Mouse (Mus musculus): ENCODE results near the gene Tradd. TPM values are rescaled to one million over a fixed set of nuclear protein-coding genes. Genes with fewer than 3 reads are reported as not detected.
A peak's percentile ranks its signal among the peaks of the same experiment; 100 is the strongest.

Gene Tradd
- polyA plus RNA-seq, 1 experiment from 2014 or later, result 24.2 TPM

GRCm38 (mm10) chr8:105224413-105225271, 39.8 kb downstream of the Tradd start, which contains the start of gene D230025D16Rik:
D230025D16Rik (plus strand) TSS chr8:105225145.
- peak within 1 kb of the TSS; percentile 90 for H3K27ac ChIP-seq
- no peaks in the 10 kb centered on the region for H3K36me3 ChIP-seq
- peak within 1 kb of the TSS; percentile 83 for H3K4me3 ChIP-seq (replicated peaks)
- H3K4me2 ChIP-seq, result peak within 1 kb of the TSS; percentile 79
- H3K9ac ChIP-seq, result peak within 1 kb of the TSS; percentile 89
- 2% methylated on average over 34 of the region's 34 CpGs for WGBS
- H3K9me3 ChIP-seq (replicated peaks), result no peaks in the 10 kb centered on the region
- peaks cover 16% of the 10 kb centered on the region for H3K4me1 ChIP-seq
- ATAC-seq (replicated peaks; ENCODE audit: low FRiP score), result peak; percentile 96
- H3K27me3 ChIP-seq, result no peaks in the 10 kb centered on the region

- Histone ChIP-seq H3K9ac (no peak overlapping the region), H3K27me3 (no peaks in the 10 kb centered on the region), H3K9me3 (replicated peaks) (no peaks in the 10 kb centered on the region), H3K27ac (peak overlapping the region; percentile 90; the same call in 1 of the 2 replicates), H3K4me2 (no peak overlapping the region), H3K4me3 (replicated peaks) (no peak overlapping the region), H3K4me1 (peaks cover 16% of the 10 kb centered on the region), H3K36me3 (no peaks in the 10 kb centered on the region)
- no peak for ATAC-seq (replicated peaks; ENCODE audit: low FRiP score)
- WGBS, result 83% methylated on average over 7 of the region's 7 CpGs
Measured at GRCm38 (mm10) chr8:105223850-105224249, 40.6 kb downstream of the Tradd start.

GRCm38 (mm10) chr8:105217926-105218522, 46.4 kb downstream of the Tradd start:
- 79% methylated on average over 5 of the region's 5 CpGs for WGBS
- Histone ChIP-seq H3K4me2 (no peak overlapping the region), H3K9ac (no peak overlapping the region), H3K9me3 (replicated peaks) (no peaks in the 10 kb centered on the region), H3K36me3 (peaks cover 31% of the 10 kb centered on the region), H3K4me1 (no peaks in the 10 kb centered on the region), H3K4me3 (replicated peaks) (no peak overlapping the region), H3K27me3 (no peaks in the 10 kb centered on the region), H3K27ac (no peak overlapping the region)
- no peak for ATAC-seq (replicated peaks; ENCODE audit: low FRiP score)

- H3K4me3 ChIP-seq (replicated peaks), result no peak overlapping the region
- H3K27me3 ChIP-seq, result no peaks in the 10 kb centered on the region
- ATAC-seq (replicated peaks; ENCODE audit: low FRiP score), result no peak
- 87% methylated on average over 5 of the region's 5 CpGs for WGBS
- H3K27ac ChIP-seq, result no peak overlapping the region
- H3K9ac ChIP-seq, result no peak overlapping the region
- H3K9me3 ChIP-seq (replicated peaks), result no peaks in the 10 kb centered on the region
- H3K36me3 ChIP-seq, result peaks cover 54% of the 10 kb centered on the region
- H3K4me2 ChIP-seq, result no peak overlapping the region
- H3K4me1 ChIP-seq, result no peaks in the 10 kb centered on the region
Measured at GRCm38 (mm10) chr8:105214104-105214503, 50.3 kb downstream of the Tradd start.

- no peaks in the 10 kb centered on the region for H3K27me3 ChIP-seq
- 95% methylated on average over 1 of the region's 1 CpGs for WGBS
Measured at GRCm38 (mm10) chr8:105209153-105210110, 55.0 kb downstream of the Tradd start.

More at GRCm38 (mm10) chr8:105209153-105210110, 55.0 kb downstream of the Tradd start:
- no peaks in the 10 kb centered on the region for H3K4me1 ChIP-seq
- no peaks in the 10 kb centered on the region for H3K9me3 ChIP-seq (replicated peaks)
- H3K4me3 ChIP-seq (replicated peaks), result no peak overlapping the region
- no peak for ATAC-seq (replicated peaks; ENCODE audit: low FRiP score)
- no peak overlapping the region for H3K27ac ChIP-seq
- H3K36me3 ChIP-seq, result peaks cover 45% of the 10 kb centered on the region
- H3K9ac ChIP-seq, result no peak overlapping the region
- no peak overlapping the region for H3K4me2 ChIP-seq

MicroRNA genes within 50 kb of the gene (microRNA counts, 519-probe panel; counts per million panel counts)
- microRNA mmu-miR-328, result 1,351 counts per million, percentile 6 among the panel's probes with 10 or more counts

Small RNAs within 50 kb of the gene (microRNA-seq; reads per million reads assigned to microRNA genes)
- not detected for gene Gm27320
- gene Mir328, result 167 reads per million, percentile 63 among the genes with 10 or more reads in this experiment

Other genes with a start within 250 kb of the Tradd start
- not detected in 2 replicates for gene Ces3a, start 216.0 kb downstream of the Tradd start, polyA plus RNA-seq (2015; fragmentation: Nextera tagmentation; extraction: Ambion mirVana)
- not detected in 2 replicates for gene Ces3b, start 180.9 kb downstream of the Tradd start, polyA plus RNA-seq (2015; fragmentation: Nextera tagmentation; extraction: Ambion mirVana)
- gene Ces4a, start 132.8 kb downstream of the Tradd start, polyA plus RNA-seq (2015; fragmentation: Nextera tagmentation; extraction: Ambion mirVana), result not detected in 2 replicates
- 67.7 and 73.2 TPM in 2 replicates for gene Cbfb, start 93.9 kb downstream of the Tradd start, polyA plus RNA-seq (2015; fragmentation: Nextera tagmentation; extraction: Ambion mirVana)
- 23.8 and 25.2 TPM in 2 replicates for gene D230025D16Rik, start 39.5 kb downstream of the Tradd start, polyA plus RNA-seq (2015; fragmentation: Nextera tagmentation; extraction: Ambion mirVana)
- 9.6 and 13.5 TPM in 2 replicates for gene B3gnt9, start 9.5 kb downstream of the Tradd start, polyA plus RNA-seq (2015; fragmentation: Nextera tagmentation; extraction: Ambion mirVana)
- gene Fbxl8, start within 50 bp of the Tradd start, polyA plus RNA-seq (2015; fragmentation: Nextera tagmentation; extraction: Ambion mirVana), result 2.3 and 2.7 TPM in 2 replicates
- gene Hsf4, start 5.2 kb upstream of the Tradd start, polyA plus RNA-seq (2015; fragmentation: Nextera tagmentation; extraction: Ambion mirVana), result 0.12 and 0.13 TPM in 2 replicates
- gene Nol3, start 11.5 kb upstream of the Tradd start, polyA plus RNA-seq (2015; fragmentation: Nextera tagmentation; extraction: Ambion mirVana), result 0.84 and 1.1 TPM in 2 replicates
- 10.6 and 12.6 TPM in 2 replicates for gene 4931428F04Rik, start 25.3 kb upstream of the Tradd start, polyA plus RNA-seq (2015; fragmentation: Nextera tagmentation; extraction: Ambion mirVana)
- gene Exoc3l, start 31.5 kb upstream of the Tradd start, polyA plus RNA-seq (2015; fragmentation: Nextera tagmentation; extraction: Ambion mirVana), result 21.6 and 25.4 TPM in 2 replicates
- gene E2f4, start 33.1 kb upstream of the Tradd start, polyA plus RNA-seq (2015; fragmentation: Nextera tagmentation; extraction: Ambion mirVana), result 88.8 and 103 TPM in 2 replicates
- gene Elmo3, start 41.0 kb upstream of the Tradd start, polyA plus RNA-seq (2015; fragmentation: Nextera tagmentation; extraction: Ambion mirVana), result 10.6 and 11.5 TPM in 2 replicates
- gene Lrrc29, start 61.7 kb upstream of the Tradd start, polyA plus RNA-seq (2015; fragmentation: Nextera tagmentation; extraction: Ambion mirVana), result 2.2 and 2.6 TPM in 2 replicates
- 119 and 125 TPM in 2 replicates for gene Tmem208, start 61.7 kb upstream of the Tradd start, polyA plus RNA-seq (2015; fragmentation: Nextera tagmentation; extraction: Ambion mirVana)
- gene Fhod1, start 83.3 kb upstream of the Tradd start, polyA plus RNA-seq (2015; fragmentation: Nextera tagmentation; extraction: Ambion mirVana), result 3.5 TPM in 2 replicates
- gene Slc9a5, start 84.2 kb upstream of the Tradd start, polyA plus RNA-seq (2015; fragmentation: Nextera tagmentation; extraction: Ambion mirVana), result 2.5 and 2.9 TPM in 2 replicates
- gene Plekhg4, start 108.7 kb upstream of the Tradd start, polyA plus RNA-seq (2015; fragmentation: Nextera tagmentation; extraction: Ambion mirVana), result 0.39 and 0.50 TPM in 2 replicates
- not detected in 2 replicates for gene Kctd19, start 148.9 kb upstream of the Tradd start, polyA plus RNA-seq (2015; fragmentation: Nextera tagmentation; extraction: Ambion mirVana)
- gene Lrrc36, start 149.0 kb upstream of the Tradd start, polyA plus RNA-seq (2015; fragmentation: Nextera tagmentation; extraction: Ambion mirVana), result 0.18 and 0.22 TPM in 2 replicates
- gene Tppp3, start 206.9 kb upstream of the Tradd start, polyA plus RNA-seq (2015; fragmentation: Nextera tagmentation; extraction: Ambion mirVana), result 30.7 and 38.3 TPM in 2 replicates
- gene Zdhhc1, start 232.3 kb upstream of the Tradd start, polyA plus RNA-seq (2015; fragmentation: Nextera tagmentation; extraction: Ambion mirVana), result 39.2 and 43.7 TPM in 2 replicates